Mouse (Mus musculus): ENCODE measurements around the gene Csf3. TPM values are rescaled to one million over a fixed set of nuclear protein-coding genes. Genes with fewer than 3 reads are reported as not detected.

Gene Csf3
- total and polyA plus RNA-seq, 3 experiments = 0.21 TPM; not detected in 2

DNA sequence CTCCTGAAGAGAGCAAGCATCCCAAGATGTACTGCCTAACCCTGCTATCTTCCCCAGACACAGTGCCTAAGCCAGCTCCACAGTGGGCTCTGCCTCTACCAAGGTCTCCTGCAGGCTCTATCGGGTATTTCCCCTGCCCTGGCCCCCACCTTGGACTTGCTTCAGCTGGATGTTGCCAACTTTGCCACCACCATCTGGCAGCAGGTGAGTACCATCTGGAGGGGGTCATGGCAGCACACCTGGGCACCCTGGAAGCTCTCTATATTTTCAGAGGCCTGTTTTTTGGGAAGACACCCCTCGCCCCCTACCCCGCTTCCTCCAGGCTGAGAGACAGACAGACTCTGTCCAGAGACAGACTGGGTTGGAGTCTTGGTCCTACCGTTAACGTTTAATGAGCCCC is 1.3 kb downstream of the Csf3 start:
- in situ Hi-C loops (cut with MboI; ENCODE audit: low pct_ligation_motif_present, low pct_unique_long_range_greater_than_20kb, low sequenced_read_pairs) (no loop called here), dilution Hi-C loops (cut with MboI; ENCODE audit: extremely low pct_ligation_motif_present, extremely low pct_unique_long_range_greater_than_20kb, low sequenced_read_pairs) (no loop called here)
- H3K27me3 ChIP-seq (replicated peaks) = no peaks in the 10 kb centered on the region
- H3K4me1 ChIP-seq (ENCODE audit: control insufficient read depth in 1 of 2, insufficient read depth in 2 of 2) = peaks cover 8 to 12% of the 10 kb centered on the region in 2 experiments; a peak in 3 of 4 replicates
- no peak overlapping the region for H3K9ac ChIP-seq (ENCODE audit: insufficient read depth, low read depth)
- no peak for DNase-seq (ENCODE audit: extremely low read depth)
- no peak overlapping the region for H3K27ac ChIP-seq (ENCODE audit: insufficient read depth, low read depth)
- no peak overlapping the region for H3K4me3 ChIP-seq (replicated peaks in 1 of 3; ENCODE audit: low read depth in 2 of 3, low read length in 2 of 3, poor library complexity in 1 of 3)
- no peak overlapping the region for H3K4me2 ChIP-seq (ENCODE audit: insufficient read depth, low read depth, poor library complexity, severe bottlenecking)
- H3K79me2 ChIP-seq (replicated peaks; ENCODE audit: control insufficient read depth, extremely low read depth, insufficient read depth, poor library complexity, severe bottlenecking) = no peaks in the 10 kb centered on the region
- no peaks in the 10 kb centered on the region for H3K9me3 ChIP-seq (replicated peaks; ENCODE audit: low read length)
- H3K36me3 ChIP-seq (replicated peaks in 1 of 2; ENCODE audit: control insufficient read depth in 1 of 2, insufficient read depth in 1 of 2, low read length in 1 of 2) = peaks cover 32 to 49% of the 10 kb centered on the region in 2 experiments
- TF ChIP-seq MAFK (IDR thresholded peaks at IDR 0.05; ENCODE audit: insufficient replicate concordance, low read length) (no peak), MXI1 (IDR thresholded peaks at IDR 0.05; ENCODE audit: low read depth, low read length) (no peak), E2F4 (IDR thresholded peaks at IDR 0.05; ENCODE audit: insufficient replicate concordance, low read depth, low read length) (no peak), IRF4 (IDR thresholded peaks at IDR 0.05; ENCODE audit: low read depth, low read length) (no peak), POLR2AphosphoS2 (IDR thresholded peaks at IDR 0.05; ENCODE audit: low read depth, low read length) (no peak), EP300 (IDR thresholded peaks at IDR 0.05; ENCODE audit: low read length) (no peak), SIN3A (IDR thresholded peaks at IDR 0.05; ENCODE audit: low read length) (no peak), POLR2A (IDR thresholded peaks at IDR 0.05; ENCODE audit: low read depth, low read length) (no peak), NRF1 (IDR thresholded peaks at IDR 0.05; ENCODE audit: low read depth, low read length) (no peak)

DNA sequence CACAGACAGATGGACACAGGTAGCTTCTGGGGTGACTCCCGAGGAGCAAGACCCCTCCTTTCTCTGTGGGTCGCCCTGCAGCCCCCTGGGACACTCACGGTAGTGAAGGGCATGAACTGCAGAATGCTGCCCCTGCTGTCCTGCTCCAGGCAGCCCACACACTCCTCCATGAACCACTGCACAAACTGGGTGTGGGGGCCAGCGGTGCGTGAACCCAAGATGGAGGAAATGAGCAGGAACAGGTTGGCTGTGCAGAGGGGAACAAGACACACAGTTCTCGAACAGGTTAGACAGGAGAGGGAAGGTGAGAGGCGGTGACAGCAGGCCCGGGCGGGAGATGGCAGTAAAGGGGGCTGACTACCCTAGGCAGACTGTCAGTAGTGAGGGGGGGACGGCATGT is 4.0 kb downstream of the Csf3 start:
- no peak overlapping the region for H3K27ac ChIP-seq (ENCODE audit: insufficient read depth, low read depth)
- H3K27me3 ChIP-seq (replicated peaks) = no peaks in the 10 kb centered on the region
- TF ChIP-seq SMC3 (IDR thresholded peaks at IDR 0.05; ENCODE audit: low read depth, low read length) (no peak), MEF2A (IDR thresholded peaks at IDR 0.05; ENCODE audit: borderline replicate concordance, low read depth, low read length) (no peak)
- H3K9ac ChIP-seq (ENCODE audit: insufficient read depth, low read depth) = no peak overlapping the region
- in situ Hi-C loops (cut with MboI; ENCODE audit: low pct_ligation_motif_present, low pct_unique_long_range_greater_than_20kb, low sequenced_read_pairs) = no loop called here
- DNase-seq (ENCODE audit: extremely low read depth) = no peak
- dilution Hi-C loops (cut with MboI; ENCODE audit: extremely low pct_ligation_motif_present, extremely low pct_unique_long_range_greater_than_20kb, low sequenced_read_pairs) = no loop called here
- no peaks in the 10 kb centered on the region for H3K79me2 ChIP-seq (replicated peaks; ENCODE audit: control insufficient read depth, extremely low read depth, insufficient read depth, poor library complexity, severe bottlenecking)
- H3K4me1 ChIP-seq (ENCODE audit: control insufficient read depth in 1 of 2, insufficient read depth in 2 of 2) = peaks cover 13 to 23% of the 10 kb centered on the region in 2 experiments
- H3K4me3 ChIP-seq (replicated peaks in 1 of 3; ENCODE audit: low read depth in 2 of 3, low read length in 2 of 3, poor library complexity in 1 of 3) = no peak overlapping the region
- no peak overlapping the region for H3K4me2 ChIP-seq (ENCODE audit: insufficient read depth, low read depth, poor library complexity, severe bottlenecking)
- H3K36me3 ChIP-seq (replicated peaks in 1 of 2; ENCODE audit: control insufficient read depth in 1 of 2, insufficient read depth in 1 of 2, low read length in 1 of 2) = peaks cover 59 to 72% of the 10 kb centered on the region in 2 experiments
- no peaks in the 10 kb centered on the region for H3K9me3 ChIP-seq (replicated peaks; ENCODE audit: low read length)

DNA sequence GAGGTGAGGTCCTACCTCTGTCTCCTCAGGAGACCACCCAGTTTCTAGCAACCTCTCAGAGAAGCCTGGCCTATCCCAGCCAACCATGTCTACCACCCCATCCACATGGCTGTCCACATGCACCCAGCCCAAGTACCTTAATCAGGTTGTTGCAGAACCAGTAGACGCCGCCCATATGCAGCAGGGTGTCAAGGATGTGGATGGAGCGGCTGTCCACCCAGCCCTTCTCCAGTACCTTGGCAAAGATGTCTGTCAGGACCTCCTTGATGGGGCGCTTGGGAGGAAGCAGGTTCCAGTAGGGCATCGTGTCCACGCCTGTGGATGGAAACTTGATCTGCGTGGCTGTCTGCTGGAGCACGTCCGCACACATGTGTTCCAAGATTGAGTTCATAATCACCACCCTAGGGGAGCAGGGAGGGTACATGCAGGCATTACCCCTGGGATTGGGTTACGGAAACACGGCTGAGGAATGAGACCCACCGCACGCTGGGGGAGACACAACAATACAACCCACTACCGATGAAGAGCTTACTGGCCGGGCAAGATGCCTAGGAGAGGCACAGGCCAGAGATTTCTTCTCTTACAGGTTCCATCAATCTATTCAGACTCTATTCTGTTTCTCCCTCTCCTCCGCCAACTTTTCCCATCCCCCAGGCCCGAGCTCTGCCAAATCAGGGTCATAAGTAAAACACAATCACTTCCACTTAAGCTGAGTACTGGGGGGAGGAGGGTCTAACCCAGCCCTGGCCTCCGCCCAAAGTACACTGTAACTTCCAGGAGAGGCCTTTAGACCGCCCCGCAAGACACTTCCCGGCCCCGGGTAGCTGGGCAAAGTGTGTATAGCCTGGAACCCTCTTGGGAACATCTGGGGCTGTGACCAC is 6.6 kb downstream of the Csf3 start:
- TF ChIP-seq NELFE (IDR thresholded peaks at IDR 0.05; ENCODE audit: low read depth, low read length) (no peak), BHLHE40 (IDR thresholded peaks at IDR 0.05; ENCODE audit: low read depth, low read length) (no peak), GABPA (IDR thresholded peaks at IDR 0.05; ENCODE audit: insufficient replicate concordance, low read depth, low read length) (no peak), JUN (IDR thresholded peaks at IDR 0.05; ENCODE audit: insufficient read depth, low read depth, low read length) (no peak), USF2 (conservative IDR thresholded peaks at IDR 0.05; ENCODE audit: low read depth, low read length) (no peak), KAT2A (IDR thresholded peaks at IDR 0.05; ENCODE audit: insufficient replicate concordance, low read length) (no peak), PAX5 (IDR thresholded peaks at IDR 0.05; ENCODE audit: low read length) (no peak), HCFC1 (IDR thresholded peaks at IDR 0.05; ENCODE audit: low read depth, low read length) (no peak), EP300 (IDR thresholded peaks at IDR 0.05; ENCODE audit: low read length) (no peak), SIN3A (IDR thresholded peaks at IDR 0.05; ENCODE audit: low read length) (no peak), MAX (IDR thresholded peaks at IDR 0.05; ENCODE audit: low read length) (no peak), ZMIZ1 (IDR thresholded peaks at IDR 0.05; ENCODE audit: low read depth, low read length) (no peak), RAD21 (IDR thresholded peaks at IDR 0.05; ENCODE audit: low read depth, low read length) (no peak), TBP (conservative IDR thresholded peaks at IDR 0.05; ENCODE audit: low read depth, low read length) (no peak), CTCF (conservative IDR thresholded peaks at IDR 0.05 in 1 of 2, IDR thresholded peaks at IDR 0.05 in 1 of 2; ENCODE audit: low read depth in 2 of 2, low read length in 2 of 2) (no peak), SMC3 (IDR thresholded peaks at IDR 0.05; ENCODE audit: low read depth, low read length) (no peak), MXI1 (IDR thresholded peaks at IDR 0.05; ENCODE audit: low read depth, low read length) (no peak), NRF1 (IDR thresholded peaks at IDR 0.05; ENCODE audit: low read depth, low read length) (no peak)
- Histone ChIP-seq H3K27me3 (replicated peaks) (no peaks in the 10 kb centered on the region), H3K4me3 (replicated peaks in 1 of 3; ENCODE audit: low read depth in 2 of 3, low read length in 2 of 3, poor library complexity in 1 of 3) (no peak overlapping the region), H3K9ac (ENCODE audit: insufficient read depth, low read depth) (no peak overlapping the region), H3K27ac (ENCODE audit: insufficient read depth, low read depth) (no peak overlapping the region), H3K79me2 (replicated peaks; ENCODE audit: control insufficient read depth, extremely low read depth, insufficient read depth, poor library complexity, severe bottlenecking) (no peaks in the 10 kb centered on the region), H3K9me3 (replicated peaks; ENCODE audit: low read length) (no peaks in the 10 kb centered on the region), H3K4me1 (ENCODE audit: control insufficient read depth in 1 of 2, insufficient read depth in 2 of 2) (peaks cover 5 to 21% of the 10 kb centered on the region in 2 experiments), H3K36me3 (replicated peaks in 1 of 2; ENCODE audit: control insufficient read depth in 1 of 2, insufficient read depth in 1 of 2, low read length in 1 of 2) (peaks cover 75 to 94% of the 10 kb centered on the region in 2 experiments), H3K4me2 (ENCODE audit: insufficient read depth, low read depth, poor library complexity, severe bottlenecking) (no peak overlapping the region)
- dilution Hi-C loops (cut with MboI; ENCODE audit: extremely low pct_ligation_motif_present, extremely low pct_unique_long_range_greater_than_20kb, low sequenced_read_pairs) = no loop called here
- no peak for DNase-seq (ENCODE audit: extremely low read depth)
- in situ Hi-C loops (cut with MboI; ENCODE audit: low pct_ligation_motif_present, low pct_unique_long_range_greater_than_20kb, low sequenced_read_pairs) = no loop called here
